Mouse (Mus musculus) kidney, postnatal 10 days (tissue): ENCODE measurements around the gene Uggt1.

Experiments
- DNase-seq: peaks from one replicate; pipeline ENCODE4 v3.0.0; 2021; ENCODE audit warnings: mixed read lengths

The Uggt1 gene

DNA sequence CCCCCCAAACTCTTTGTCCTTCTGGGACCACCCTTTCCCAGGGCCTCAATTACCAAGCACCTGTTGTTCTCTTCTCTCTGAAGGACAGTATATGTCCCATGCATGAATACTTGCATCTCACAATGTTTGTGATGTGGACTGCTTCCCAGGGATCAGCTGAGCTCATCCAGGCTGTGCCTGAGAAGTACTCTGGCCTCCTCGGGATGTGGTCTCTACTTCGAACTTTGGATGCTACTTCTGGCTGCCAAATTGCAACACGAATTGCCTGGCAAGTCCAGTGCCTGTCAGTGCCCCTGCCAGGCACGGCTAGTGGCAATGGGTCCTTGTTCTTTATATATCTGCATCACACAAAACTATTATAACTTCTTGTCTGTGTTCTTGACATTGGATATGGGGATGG is 134.5 kb downstream of the Uggt1 start:
- no peak for DNase-seq

- no peak for DNase-seq
Measured at GRCm38 (mm10) chr1:36105917-36106706, 138.4 kb downstream of the Uggt1 start.

- no peak for DNase-seq
Measured at GRCm38 (mm10) chr1:36100371-36100770, 144.1 kb downstream of the Uggt1 start.

DNA sequence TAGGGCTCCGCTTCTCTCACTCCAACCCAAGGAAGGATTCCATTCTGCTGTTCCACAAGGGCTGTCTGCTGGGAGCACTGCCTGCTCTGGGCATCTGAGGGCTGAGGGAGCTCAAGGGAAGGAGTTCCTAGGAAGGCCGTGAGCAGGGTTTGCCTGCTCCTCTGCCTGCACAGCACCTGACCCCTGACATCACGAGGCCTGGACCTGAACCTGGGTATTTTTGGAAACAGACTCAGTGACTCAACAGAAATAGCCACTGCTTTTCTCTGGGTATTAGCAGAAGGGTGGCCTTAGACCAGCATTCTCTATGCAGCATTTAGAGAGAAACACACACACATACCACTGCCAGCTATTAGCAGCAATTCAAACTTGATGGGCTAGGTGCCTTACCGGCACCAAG is 146.1 kb downstream of the Uggt1 start:
- no peak for DNase-seq

GRCm38 (mm10) chr1:36095423-36096272 is 148.9 kb downstream of the Uggt1 start:
- peak; percentile 60 for DNase-seq

- no peak for DNase-seq
Measured at GRCm38 (mm10) chr1:36093741-36094140, 150.8 kb downstream of the Uggt1 start.

DNA sequence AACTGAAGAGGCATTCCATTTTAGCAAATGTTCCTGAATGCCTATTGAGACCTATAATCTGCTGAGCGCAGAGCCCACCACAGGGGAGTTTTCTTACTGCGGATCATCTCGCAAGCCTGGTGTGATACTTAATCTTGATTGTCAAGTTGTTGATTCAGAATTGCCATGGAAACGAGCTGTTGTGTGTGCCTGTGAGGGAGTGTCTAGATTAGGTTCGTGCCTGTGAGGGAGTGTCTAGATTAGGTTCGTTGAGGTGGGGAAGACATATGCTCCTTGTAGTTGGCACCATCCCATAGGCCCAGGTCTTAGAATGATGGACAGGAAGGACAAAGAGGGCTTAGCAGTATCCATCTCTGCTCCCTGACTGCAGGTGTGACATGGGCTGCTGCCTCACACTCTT is 153.3 kb downstream of the Uggt1 start:
- DNase-seq: no peak

DNA sequence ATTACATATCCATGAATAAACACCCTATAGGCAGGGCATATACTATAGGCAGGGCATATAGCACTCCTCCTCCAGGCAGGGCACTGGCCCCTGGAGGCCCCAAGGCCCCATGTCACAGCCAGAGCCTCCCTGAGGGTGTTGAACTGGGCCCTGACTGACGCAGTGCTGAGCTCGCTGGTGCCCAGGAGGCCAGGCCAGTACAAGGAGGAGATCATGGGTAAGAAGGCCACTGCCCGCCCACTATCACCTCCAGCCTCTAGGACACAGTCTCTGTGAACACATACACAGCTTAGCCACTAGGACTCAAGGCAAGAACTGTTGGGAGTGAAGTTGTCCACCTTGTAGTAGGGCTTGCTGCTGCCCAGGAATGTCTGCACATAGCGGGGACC is 153.8 kb downstream of the Uggt1 start:
- no peak for DNase-seq
